Mouse (Mus musculus): Measurements from ENCODE around the gene 2010300C02Rik. TPM values are rescaled to one million over a fixed set of nuclear protein-coding genes. Genes with fewer than 3 reads are reported as not detected.
A peak's percentile ranks its signal among the peaks of the same experiment; 100 is the strongest.
"Not testable (repeated sequence)": the region's sequence is repeated elsewhere in the genome, so short reads cannot be mapped to it uniquely, and the experiment has no call there.

2010300C02Rik gene
- total RNA-seq, 1 experiment from 2014 or later: not detected

GRCm38 (mm10) chr1:37712357-37712737 lies 7.5 kb downstream of the 2010300C02Rik start:
- not testable (repeated sequence) for ATAC-seq (replicated peaks; ENCODE audit: low read depth, poor library complexity, severe bottlenecking)

- no peak for ATAC-seq (replicated peaks; ENCODE audit: low read depth, poor library complexity, severe bottlenecking)
Measured at GRCm38 (mm10) chr1:37711596-37712356, 8.1 kb downstream of the 2010300C02Rik start.

GRCm38 (mm10) chr1:37711082-37711481 lies 8.8 kb downstream of the 2010300C02Rik start:
- no peak for ATAC-seq (replicated peaks; ENCODE audit: low read depth, poor library complexity, severe bottlenecking)

DNA sequence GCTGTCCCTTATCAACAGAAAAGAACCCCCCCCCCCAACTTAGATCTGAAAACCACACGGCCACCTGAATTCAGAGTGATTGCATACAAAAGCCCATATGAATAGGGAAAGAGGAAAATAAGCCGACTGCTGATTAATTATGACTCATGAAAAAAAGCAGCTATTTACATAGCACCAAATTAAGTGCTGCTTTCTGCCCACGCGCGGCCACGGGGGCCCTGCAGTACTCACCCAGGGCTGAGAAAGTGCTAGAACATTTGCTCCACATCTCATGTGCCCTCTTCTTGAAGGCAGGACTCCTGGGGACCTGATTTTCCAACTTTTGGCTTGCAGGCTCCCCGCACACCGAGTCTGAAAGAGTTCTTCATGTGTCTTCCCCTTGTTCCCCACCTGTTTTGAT lies 10.1 kb downstream of the 2010300C02Rik start:
- ATAC-seq (replicated peaks; ENCODE audit: low read depth, poor library complexity, severe bottlenecking): no peak

DNA sequence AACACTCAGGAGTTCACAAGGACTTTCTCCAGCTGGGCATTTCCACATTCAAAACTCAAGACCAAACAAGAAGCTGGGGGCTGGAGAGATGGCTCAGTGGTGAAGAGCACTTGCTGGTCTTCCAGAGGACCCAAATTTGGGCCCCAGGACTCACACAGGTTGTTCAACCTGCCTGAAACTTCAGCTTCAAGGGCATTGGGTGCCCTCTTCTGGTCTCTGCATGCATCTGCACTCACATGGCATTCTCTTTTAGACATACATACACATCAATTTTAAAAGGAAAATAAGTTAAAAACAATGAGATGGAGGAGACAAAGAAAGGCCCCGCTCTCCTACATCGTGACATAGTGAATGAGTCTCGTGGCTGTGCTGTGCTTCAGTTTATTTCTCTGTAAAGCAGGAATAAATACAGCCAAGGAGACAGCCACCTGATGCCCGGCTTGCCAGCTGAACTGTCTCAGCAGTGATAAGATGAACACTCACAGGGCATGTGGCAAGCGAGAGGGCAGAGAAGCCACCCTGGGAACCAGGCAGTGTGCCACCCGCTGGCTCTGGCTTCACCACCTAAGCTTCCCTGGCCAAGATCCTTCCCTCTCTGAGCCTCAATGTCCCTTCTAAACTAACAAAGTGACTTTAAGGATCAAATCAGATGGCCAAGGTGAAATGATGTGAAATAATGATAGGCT lies 11.5 kb downstream of the 2010300C02Rik start:
- no peak for ATAC-seq (replicated peaks; ENCODE audit: low read depth, poor library complexity, severe bottlenecking)

- ATAC-seq (replicated peaks; ENCODE audit: low read depth, poor library complexity, severe bottlenecking): no peak
Measured at GRCm38 (mm10) chr1:37702326-37702725, 17.6 kb downstream of the 2010300C02Rik start.

DNA sequence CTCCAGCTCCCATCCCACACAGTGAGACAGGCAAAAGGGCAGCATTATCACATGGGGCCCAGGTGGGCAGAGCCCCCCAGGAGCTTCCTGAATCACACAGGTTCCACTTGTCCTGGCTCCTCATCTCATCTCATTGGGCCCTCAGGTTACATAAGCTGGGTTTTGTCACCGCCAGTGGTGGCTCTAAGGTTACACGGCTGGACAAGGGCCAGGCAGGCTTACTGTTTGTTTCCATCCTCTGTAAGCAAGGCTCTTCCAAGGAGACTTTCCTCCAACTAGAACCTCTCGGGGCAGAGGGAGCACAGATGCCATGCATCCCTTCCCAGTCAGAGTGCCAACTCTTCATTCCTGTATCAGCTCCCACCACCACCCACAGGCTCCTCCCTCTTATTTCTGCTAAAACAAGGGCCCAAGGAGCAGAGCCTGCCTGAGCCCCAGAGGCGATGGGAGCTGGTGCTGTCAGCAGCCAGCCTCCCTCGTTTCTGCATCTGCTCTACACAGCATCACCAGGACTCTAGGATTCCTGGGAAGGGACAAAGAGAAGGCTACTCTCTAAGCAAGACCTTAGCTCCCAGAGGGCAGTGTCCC lies 20.9 kb downstream of the 2010300C02Rik start:
- no peak for ATAC-seq (replicated peaks; ENCODE audit: low read depth, poor library complexity, severe bottlenecking)

GRCm38 (mm10) chr1:37698186-37698839 lies 21.6 kb downstream of the 2010300C02Rik start:
- ATAC-seq (replicated peaks; ENCODE audit: low read depth, poor library complexity, severe bottlenecking): no peak

DNA sequence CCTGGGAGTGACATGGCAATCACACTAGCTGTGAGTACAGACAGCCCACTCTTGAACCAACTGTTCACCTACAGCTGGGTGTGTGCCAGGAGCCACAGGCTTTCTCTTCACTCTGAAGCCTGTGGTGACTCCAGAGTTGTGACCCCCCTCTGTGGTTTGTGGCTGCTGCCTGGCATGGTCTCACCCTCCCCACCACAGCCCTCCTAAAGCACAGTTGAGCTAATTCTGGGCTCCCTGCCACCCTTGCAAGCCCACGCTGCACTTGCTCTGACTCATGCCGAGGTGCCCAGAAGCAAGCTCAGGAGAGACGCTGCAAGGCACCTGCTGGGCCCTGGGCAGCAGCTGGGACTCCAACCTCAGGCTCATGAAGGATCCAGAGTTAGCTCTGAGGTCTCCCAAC lies 23.0 kb downstream of the 2010300C02Rik start:
- peak; percentile 92 for ATAC-seq (replicated peaks; ENCODE audit: low read depth, poor library complexity, severe bottlenecking)

GRCm38 (mm10) chr1:37695732-37696131 lies 24.2 kb downstream of the 2010300C02Rik start:
- no peak for ATAC-seq (replicated peaks; ENCODE audit: low read depth, poor library complexity, severe bottlenecking)

DNA sequence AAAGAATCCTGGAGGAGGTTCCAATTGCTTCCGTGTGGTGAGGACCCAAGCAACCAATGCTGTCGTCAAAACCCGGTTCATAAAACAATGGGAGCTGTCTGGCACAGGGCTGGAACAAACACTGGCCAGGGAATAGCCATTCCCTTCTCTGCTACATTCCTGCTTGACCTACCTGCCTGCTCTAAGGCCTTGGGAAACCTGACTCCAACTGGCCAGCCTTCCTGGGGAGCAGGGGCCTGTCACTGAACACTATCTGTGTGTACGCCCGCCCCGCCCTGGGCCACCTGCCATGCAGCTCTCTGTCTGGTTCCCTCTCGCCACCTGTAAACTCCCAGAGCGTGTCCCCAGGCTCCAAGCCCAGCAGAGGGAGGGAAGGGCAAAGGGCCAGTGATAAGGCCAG lies 25.5 kb downstream of the 2010300C02Rik start:
- no peak for ATAC-seq (replicated peaks; ENCODE audit: low read depth, poor library complexity, severe bottlenecking)

GRCm38 (mm10) chr1:37691179-37691578 lies 28.7 kb downstream of the 2010300C02Rik start:
- peak; percentile 81 for ATAC-seq (replicated peaks; ENCODE audit: low read depth, poor library complexity, severe bottlenecking)

- peak; percentile 33; the same call in 1 of the 2 replicates for ATAC-seq (replicated peaks; ENCODE audit: low read depth, poor library complexity, severe bottlenecking)
Measured at GRCm38 (mm10) chr1:37690665-37691064, 29.2 kb downstream of the 2010300C02Rik start.

- no peak for ATAC-seq (replicated peaks; ENCODE audit: low read depth, poor library complexity, severe bottlenecking)
Measured at GRCm38 (mm10) chr1:37689730-37690129, 30.2 kb downstream of the 2010300C02Rik start.

DNA sequence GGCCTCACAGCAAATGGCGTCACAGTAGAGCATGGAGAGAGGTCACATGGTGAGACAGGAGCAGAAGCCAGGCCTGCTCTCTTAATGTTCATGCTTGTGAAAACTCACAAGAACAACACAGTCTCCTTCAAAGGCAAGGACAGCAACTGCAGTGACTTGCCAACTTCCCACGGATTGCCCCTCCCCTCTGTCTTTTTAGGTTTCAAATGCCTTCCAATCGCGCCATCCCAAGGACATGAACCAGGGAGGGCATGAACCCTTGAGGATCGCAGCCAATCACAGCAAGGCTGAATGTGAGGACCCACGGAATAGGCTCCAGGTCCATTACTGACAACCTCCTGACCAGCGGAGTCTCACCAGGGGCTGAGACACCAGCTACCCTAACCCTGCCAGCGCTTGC lies 31.5 kb downstream of the 2010300C02Rik start:
- no peak for ATAC-seq (replicated peaks; ENCODE audit: low read depth, poor library complexity, severe bottlenecking)

- ATAC-seq (replicated peaks; ENCODE audit: low read depth, poor library complexity, severe bottlenecking): no peak
Measured at GRCm38 (mm10) chr1:37687515-37687914, 32.4 kb downstream of the 2010300C02Rik start.

GRCm38 (mm10) chr1:37686953-37687441 lies 32.9 kb downstream of the 2010300C02Rik start:
- no peak for ATAC-seq (replicated peaks; ENCODE audit: low read depth, poor library complexity, severe bottlenecking)

- ATAC-seq (replicated peaks; ENCODE audit: low read depth, poor library complexity, severe bottlenecking): peak; percentile 53; the same call in 1 of the 2 replicates
Measured at GRCm38 (mm10) chr1:37678327-37679123, 41.4 kb downstream of the 2010300C02Rik start.

DNA sequence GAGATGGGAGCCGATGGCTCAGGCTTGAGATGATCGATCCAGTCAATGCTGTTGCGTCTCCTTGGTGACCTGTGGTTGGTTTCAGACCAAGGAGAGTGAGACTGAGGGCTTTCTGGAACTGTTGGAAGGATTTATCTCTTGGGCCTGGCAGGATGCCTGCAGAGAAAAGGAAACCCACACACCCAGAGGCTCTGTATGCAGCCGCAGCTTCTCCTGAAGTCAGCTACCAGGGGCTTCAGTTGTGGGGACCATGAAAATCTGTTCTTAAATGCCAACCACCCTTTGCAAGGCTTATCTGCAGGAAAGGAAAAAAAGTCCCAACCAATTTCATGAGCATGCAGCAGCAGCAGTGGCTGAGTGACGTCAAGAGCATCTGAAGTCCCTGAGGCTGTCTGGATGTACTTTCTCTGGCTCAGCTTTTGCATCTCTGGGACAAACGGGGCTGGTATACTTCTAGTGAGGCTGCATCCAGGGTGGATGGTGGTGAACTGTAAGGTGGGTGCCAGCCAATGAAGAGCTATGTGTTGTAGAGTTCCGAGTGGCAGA lies 42.8 kb downstream of the 2010300C02Rik start:
- ATAC-seq (replicated peaks; ENCODE audit: low read depth, poor library complexity, severe bottlenecking): peak; percentile 69
